Mouse (Mus musculus): ENCODE results near the gene Chchd2.
"Not testable (repeated sequence)": the region's sequence is repeated elsewhere in the genome, so short reads cannot be mapped to it uniquely, and the experiment has no call there.

The Chchd2 gene

GRCm38 (mm10) chr5:129886911-129887636, at the start of gene Chchd2:
Gene Chchd2 (minus strand): TSS chr5:129887470.
- peak; percentile 89 for DNase-seq

- no peak for DNase-seq
Measured at GRCm38 (mm10) chr5:129936941-129937340, 49.7 kb upstream of the Chchd2 start.

GRCm38 (mm10) chr5:129929924-129930855, 42.9 kb upstream of the Chchd2 start:
- no peak for DNase-seq

- no peak for DNase-seq
Measured at GRCm38 (mm10) chr5:129925933-129926332, 38.7 kb upstream of the Chchd2 start.

- DNase-seq: no peak
Measured at GRCm38 (mm10) chr5:129924820-129925452, 37.7 kb upstream of the Chchd2 start.

- DNase-seq: no peak
Measured at GRCm38 (mm10) chr5:129921972-129922371, 34.7 kb upstream of the Chchd2 start.

GRCm38 (mm10) chr5:129919320-129919719, 32.0 kb upstream of the Chchd2 start:
- DNase-seq: no peak

GRCm38 (mm10) chr5:129918752-129919151, 31.5 kb upstream of the Chchd2 start:
- DNase-seq: no peak

GRCm38 (mm10) chr5:129918065-129918651, 30.9 kb upstream of the Chchd2 start:
- no peak for DNase-seq

GRCm38 (mm10) chr5:129915491-129915890, 28.2 kb upstream of the Chchd2 start:
- DNase-seq: not testable (repeated sequence)

- peak; percentile 18 for DNase-seq
Measured at GRCm38 (mm10) chr5:129914024-129914423, 26.8 kb upstream of the Chchd2 start.

- DNase-seq: no peak
Measured at GRCm38 (mm10) chr5:129909591-129909990, 22.3 kb upstream of the Chchd2 start.

- no peak for DNase-seq
Measured at GRCm38 (mm10) chr5:129909147-129909546, 21.9 kb upstream of the Chchd2 start.

GRCm38 (mm10) chr5:129908242-129908965, 21.1 kb upstream of the Chchd2 start, which contains the start of gene Nupr1l:
Gene Nupr1l (plus strand): TSS chr5:129908540.
- peak; percentile 83 for DNase-seq

GRCm38 (mm10) chr5:129907775-129908174, 20.5 kb upstream of the Chchd2 start:
- no peak for DNase-seq

GRCm38 (mm10) chr5:129898449-129898848, 11.2 kb upstream of the Chchd2 start, which contains the start of gene Phkg1:
Gene Phkg1 (minus strand): TSS chr5:129898549.
- DNase-seq: no peak

- DNase-seq: peak; percentile 83
Measured at GRCm38 (mm10) chr5:129895198-129896088, 8.2 kb upstream of the Chchd2 start, which contains the start of gene Zbed5. Gene Zbed5 (plus strand): TSS chr5:129895723.

- DNase-seq: not testable (repeated sequence)
Measured at GRCm38 (mm10) chr5:129890390-129890789, 3.1 kb upstream of the Chchd2 start.

- no peak for DNase-seq
Measured at GRCm38 (mm10) chr5:129886271-129886670, 999 bp downstream of the Chchd2 start.

GRCm38 (mm10) chr5:129879888-129880287, 7.4 kb downstream of the Chchd2 start:
- no peak for DNase-seq

GRCm38 (mm10) chr5:129878946-129879345, 8.3 kb downstream of the Chchd2 start:
- DNase-seq: no peak
